Mouse (Mus musculus) hindbrain, embryonic 16.5 days (tissue): Measurements from ENCODE around the gene Ndufv2. TPM values are rescaled to one million over a fixed set of nuclear protein-coding genes. Genes with fewer than 3 reads are reported as not detected.

Source experiments
- ATAC-seq: fragments of 200-750 bp; cut with Nextera tagmentation; 2 replicates; pipeline ENCODE4 v1.8.0; 2017; ENCODE audit warnings: moderate TSS enrichment, moderate library complexity
- H3K27ac ChIP-seq: fragments of 300-500 bp; sonication (generic); 2 replicates; pipeline ENCODE4 v1.5.1; 2014; ENCODE audit warnings: low read depth, mild to moderate bottlenecking, control low read depth, low read length, moderate library complexity
- H3K27me3 ChIP-seq: fragments of 300-500 bp; sonication (generic); replicated peaks from 2 replicates; pipeline ENCODE4 v1.6.1; 2014; ENCODE audit warnings: low read length; ENCODE audit not compliant: control insufficient read depth, insufficient read depth
- H3K36me3 ChIP-seq: fragments of 300-500 bp; sonication (generic); 2 replicates; pipeline ENCODE4 v1.6.1; 2014; ENCODE audit warnings: mild to moderate bottlenecking, low read length, moderate library complexity, mixed read lengths; ENCODE audit not compliant: control insufficient read depth, insufficient read depth
- H3K4me1 ChIP-seq: fragments of 300-500 bp; sonication (generic); 2 replicates; pipeline ENCODE4 v1.6.1; 2014; ENCODE audit warnings: low read depth, low read length; ENCODE audit not compliant: control insufficient read depth, insufficient read depth
- H3K4me2 ChIP-seq: fragments of 300-500 bp; sonication (generic); 2 replicates; pipeline ENCODE4 v1.6.1; 2014; ENCODE audit warnings: mild to moderate bottlenecking, low read length, control low read depth, moderate library complexity
- H3K4me3 ChIP-seq: fragments of 300-500 bp; sonication (generic); 2 replicates; pipeline ENCODE4 v1.5.1; 2014; ENCODE audit warnings: mild to moderate bottlenecking, low read length, control low read depth, moderate library complexity
- H3K9ac ChIP-seq: fragments of 300-500 bp; sonication (generic); 2 replicates; pipeline ENCODE4 v1.6.1; 2014; ENCODE audit warnings: low read depth, mild to moderate bottlenecking, control low read depth, low read length, moderate library complexity
- H3K9me3 ChIP-seq: fragments of 300-500 bp; sonication (generic); 2 replicates; pipeline ENCODE4 v1.6.1; 2014; ENCODE audit warnings: mild to moderate bottlenecking, low read length, moderate library complexity; ENCODE audit not compliant: control insufficient read depth
- WGBS: fragments of 180-500 bp; shearing (Covaris S2); extraction: QIAGEN DNeasy Blood & Tissue Kit; methylation state at CpG from one replicate; pipeline ENCODE4 v1.1.7; 2014; 5-methylcytosine and 5-hydroxymethylcytosine counted together
- polyA plus RNA-seq: library from polyadenylated mRNA; unstranded; fragments of >200 nt; fragmentation: Nextera tagmentation; extraction: Ambion mirVana; gene quantifications from 2 replicates; pipeline ENCODE4 v1.2.1, GENCODE M21; 2015

Gene Ndufv2
- 392 and 420 TPM in 2 replicates for polyA plus RNA-seq

DNA sequence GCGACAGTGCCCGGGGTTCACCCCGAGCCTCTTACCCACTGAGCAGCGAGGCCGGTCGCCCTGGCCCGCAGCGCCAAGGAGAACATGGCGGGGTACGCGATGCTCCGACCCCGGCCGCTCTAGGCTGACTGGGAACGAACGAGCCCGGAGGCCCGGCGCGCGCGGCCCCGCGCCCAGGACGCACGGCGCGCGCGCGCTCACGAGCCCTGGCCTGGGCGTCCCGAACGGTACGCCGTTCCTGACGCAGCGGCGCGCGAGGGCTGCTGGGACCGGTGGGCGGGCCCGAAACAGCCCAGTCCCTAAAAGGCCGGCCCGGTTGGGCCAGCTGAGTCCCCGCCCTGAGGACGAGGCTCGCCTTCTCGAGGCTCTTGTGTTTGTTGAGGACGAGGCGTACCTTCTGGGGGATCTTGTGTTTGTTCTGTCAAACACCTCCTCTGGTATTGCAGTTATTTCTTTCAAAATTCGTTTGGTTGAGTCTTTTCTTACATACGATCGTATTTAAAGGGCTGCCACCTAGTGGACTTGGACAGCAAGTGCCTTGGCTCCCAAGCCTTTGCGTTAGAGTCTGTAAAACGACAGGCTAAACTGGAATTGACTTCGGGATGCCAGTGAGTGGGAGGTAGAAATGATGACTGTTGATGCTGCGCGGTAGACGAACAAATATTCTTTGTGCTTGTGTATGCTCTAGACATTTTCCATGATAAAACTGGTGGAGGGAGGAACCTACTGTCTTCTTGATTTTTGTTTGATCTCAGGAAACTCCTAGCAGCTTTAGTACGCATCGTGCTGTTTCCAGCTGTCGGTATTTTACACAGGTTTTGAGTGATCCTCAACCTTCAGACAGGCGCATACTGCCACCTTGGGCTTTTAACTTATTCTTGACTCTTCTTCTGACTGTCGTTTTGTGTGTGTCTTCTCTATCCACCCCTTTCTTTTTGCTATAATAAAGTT, at the start of gene Ndufv2:
Gene Ndufv2, minus strand, starts transcription at position 180 of the 951 bp plus-strand sequence.
- H3K4me1 ChIP-seq = peaks cover 14% of the 10 kb centered on the region
- no peaks in the 10 kb centered on the region for H3K27me3 ChIP-seq
- WGBS = under 1% methylated on average over 40 of the region's 67 CpGs
- peak within 1 kb of the TSS; percentile 93 for H3K9ac ChIP-seq
- ATAC-seq = peak; percentile 99
- peak within 1 kb of the TSS; percentile 77 for H3K4me2 ChIP-seq
- peak within 1 kb of the TSS; percentile 73 for H3K4me3 ChIP-seq
- peak within 1 kb of the TSS; percentile 94 for H3K27ac ChIP-seq
- no peaks in the 10 kb centered on the region for H3K36me3 ChIP-seq
- H3K9me3 ChIP-seq = no peaks in the 10 kb centered on the region

- Histone ChIP-seq H3K4me3 (no peak overlapping the region), H3K36me3 (peaks cover 13% of the 10 kb centered on the region), H3K4me1 (no peaks in the 10 kb centered on the region), H3K9ac (no peak overlapping the region), H3K27me3 (no peaks in the 10 kb centered on the region), H3K4me2 (no peak overlapping the region), H3K27ac (no peak overlapping the region), H3K9me3 (no peaks in the 10 kb centered on the region)
- 97% methylated on average over 4 of the region's 4 CpGs for WGBS
- ATAC-seq = no peak
Observed at GRCm38 (mm10) chr17:66131212-66131611, 29.9 kb upstream of the Ndufv2 start.

DNA sequence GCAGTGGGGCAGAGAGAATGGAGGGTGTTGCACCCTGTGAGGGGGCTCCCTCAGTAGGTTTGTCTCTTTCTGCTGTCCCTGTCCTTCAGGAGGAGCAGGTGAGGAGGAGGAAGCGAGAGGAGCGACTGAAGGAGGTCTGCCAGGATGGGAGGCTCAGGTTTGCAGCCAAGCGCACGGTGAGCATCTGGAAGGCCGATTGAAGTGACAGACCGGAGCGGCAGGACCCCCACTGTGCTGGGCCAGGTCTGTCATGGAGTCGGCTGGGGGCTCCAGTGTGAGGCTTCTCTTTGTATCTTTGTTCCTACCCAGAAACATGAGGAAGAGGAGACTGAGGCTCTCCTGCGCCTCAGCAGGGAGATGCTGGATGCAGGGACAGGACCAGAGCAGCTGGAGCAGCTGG, 29.0 kb upstream of the Ndufv2 start:
- ATAC-seq = no peak
- no peaks in the 10 kb centered on the region for H3K9me3 ChIP-seq
- no peaks in the 10 kb centered on the region for H3K4me1 ChIP-seq
- no peaks in the 10 kb centered on the region for H3K27me3 ChIP-seq
- H3K4me2 ChIP-seq = no peak overlapping the region
- 79% methylated on average over 9 of the region's 9 CpGs for WGBS
- H3K9ac ChIP-seq = no peak overlapping the region
- H3K27ac ChIP-seq = no peak overlapping the region
- H3K36me3 ChIP-seq = peaks cover 13% of the 10 kb centered on the region
- no peak overlapping the region for H3K4me3 ChIP-seq

DNA sequence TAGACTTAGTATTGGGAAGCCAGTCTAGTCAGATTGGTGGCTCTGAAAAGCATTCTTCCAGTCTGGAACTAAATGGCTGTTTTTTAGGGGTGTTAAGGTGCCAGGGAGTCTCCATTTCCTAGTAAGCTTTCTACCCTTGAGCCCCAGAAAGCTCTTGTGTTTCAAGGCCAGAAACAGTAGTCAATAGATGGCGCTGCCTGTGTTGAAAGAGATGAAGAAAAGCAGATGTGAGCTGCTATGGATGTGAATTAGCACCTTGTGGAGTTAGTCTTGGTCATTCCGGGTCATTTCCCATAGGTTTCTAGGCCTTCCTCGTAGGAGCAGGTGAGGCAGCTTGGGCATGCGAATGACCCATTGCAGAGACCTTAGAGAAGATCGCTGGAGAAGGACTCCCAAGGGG, 23.9 kb upstream of the Ndufv2 start:
- H3K4me1 ChIP-seq = peaks cover 5% of the 10 kb centered on the region
- ATAC-seq = no peak
- 76% methylated on average over 5 of the region's 5 CpGs for WGBS
- no peak overlapping the region for H3K4me3 ChIP-seq
- H3K27me3 ChIP-seq = no peaks in the 10 kb centered on the region
- no peaks in the 10 kb centered on the region for H3K36me3 ChIP-seq
- no peak overlapping the region for H3K27ac ChIP-seq
- no peak overlapping the region for H3K9ac ChIP-seq
- no peaks in the 10 kb centered on the region for H3K9me3 ChIP-seq
- no peak overlapping the region for H3K4me2 ChIP-seq

GRCm38 (mm10) chr17:66123816-66124610, 22.7 kb upstream of the Ndufv2 start:
- Histone ChIP-seq H3K27me3 (no peaks in the 10 kb centered on the region), H3K4me3 (peak overlapping the region; percentile 92), H3K27ac (peak overlapping the region; percentile 72; the same call in 1 of the 2 replicates), H3K4me2 (peak overlapping the region; percentile 75), H3K9me3 (no peaks in the 10 kb centered on the region), H3K36me3 (peaks cover 2% of the 10 kb centered on the region; the same call in 1 of the 2 replicates), H3K9ac (peak overlapping the region; percentile 77), H3K4me1 (peaks cover 5% of the 10 kb centered on the region)
- ATAC-seq = peak; percentile 14; the same call in 1 of the 2 replicates
- 1% methylated on average over 20 of the region's 20 CpGs for WGBS

DNA sequence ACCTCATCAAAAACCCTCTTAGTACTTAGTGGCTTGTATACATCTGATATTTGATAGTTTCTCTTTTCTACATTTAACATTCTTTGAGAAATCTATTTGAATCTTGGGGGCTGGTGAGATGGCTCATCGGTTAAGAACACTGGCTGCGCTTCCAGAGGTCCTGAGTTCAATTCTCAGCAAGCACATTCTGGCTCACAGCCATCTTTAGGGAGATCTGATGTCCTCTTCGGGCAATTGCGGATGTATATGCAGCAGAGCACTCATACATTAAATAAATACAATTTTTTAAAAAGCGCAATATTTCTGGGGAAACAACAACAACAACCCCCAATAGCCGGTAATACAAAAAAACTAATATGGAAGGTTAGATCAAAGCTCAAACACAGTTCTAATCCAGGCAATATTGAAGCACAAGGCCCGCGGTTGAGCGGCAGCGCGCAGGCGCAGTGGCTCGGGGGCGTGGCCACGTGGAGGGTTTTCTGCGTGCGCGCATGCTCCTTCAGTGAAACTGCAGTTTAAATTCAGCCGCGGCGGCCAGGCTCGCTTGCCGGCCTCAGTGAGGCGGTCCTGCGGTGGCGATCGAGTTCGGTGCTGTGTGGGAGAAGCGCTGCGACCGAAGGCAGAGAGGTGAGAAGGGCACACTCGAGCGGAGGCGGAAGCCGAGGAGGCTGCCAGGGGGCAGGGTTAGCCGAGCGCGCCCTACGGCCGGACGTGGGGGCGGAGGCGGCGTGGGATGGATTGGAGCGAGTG, 21.9 kb upstream of the Ndufv2 start, which contains the start of gene Ddx11:
Gene Ddx11, plus strand, starts transcription at position 455 of the 750 bp plus-strand sequence.
- peak; percentile 86 for ATAC-seq
- Histone ChIP-seq H3K4me1 (peaks cover 5% of the 10 kb centered on the region), H3K4me2 (peak within 1 kb of the TSS; percentile 75), H3K9me3 (no peaks in the 10 kb centered on the region), H3K36me3 (peaks cover 9% of the 10 kb centered on the region), H3K27me3 (no peaks in the 10 kb centered on the region), H3K4me3 (peak within 1 kb of the TSS; percentile 92), H3K9ac (peak within 1 kb of the TSS; percentile 77), H3K27ac (peak within 1 kb of the TSS; percentile 72)
- 5% methylated on average over 45 of the region's 45 CpGs for WGBS

GRCm38 (mm10) chr17:66120701-66121100, 19.3 kb upstream of the Ndufv2 start:
- Histone ChIP-seq H3K27ac (no peak overlapping the region), H3K4me3 (no peak overlapping the region), H3K9me3 (no peaks in the 10 kb centered on the region), H3K4me1 (peaks cover 5% of the 10 kb centered on the region), H3K36me3 (peaks cover 26% of the 10 kb centered on the region), H3K9ac (no peak overlapping the region), H3K27me3 (no peaks in the 10 kb centered on the region), H3K4me2 (no peak overlapping the region)
- ATAC-seq = no peak
- 85% methylated on average over 1 of the region's 1 CpGs for WGBS

GRCm38 (mm10) chr17:66118991-66119390, 17.6 kb upstream of the Ndufv2 start:
- peaks cover 2% of the 10 kb centered on the region for H3K4me1 ChIP-seq

More at GRCm38 (mm10) chr17:66118991-66119390, 17.6 kb upstream of the Ndufv2 start:
- Histone ChIP-seq H3K9me3 (no peaks in the 10 kb centered on the region), H3K27ac (no peak overlapping the region), H3K4me2 (no peak overlapping the region), H3K9ac (no peak overlapping the region), H3K36me3 (peaks cover 41% of the 10 kb centered on the region), H3K27me3 (no peaks in the 10 kb centered on the region), H3K4me3 (no peak overlapping the region)
- 88% methylated on average over 8 of the region's 8 CpGs for WGBS
- no peak for ATAC-seq
